Mouse (Mus musculus) forebrain, embryonic 14.5 days (tissue): Measurements from ENCODE around the gene Gga2. TPM values are rescaled to one million over a fixed set of nuclear protein-coding genes. Genes with fewer than 3 reads are reported as not detected.

ENCODE experiments used
- ATAC-seq: fragments of 200-750 bp; cut with Nextera tagmentation; 2 replicates; pipeline ENCODE4 v1.8.0; 2017; ENCODE audit warnings: mild to moderate bottlenecking, moderate library complexity
- DNase-seq: peaks from one replicate; pipeline ENCODE4 v3.0.0-alpha.2; 2015; ENCODE audit warnings: low spot score
- H3K27ac ChIP-seq: fragments of 300-500 bp; sonication (generic); 2 replicates; pipeline ENCODE4 v1.5.1; 2014; ENCODE audit warnings: low read depth, mild to moderate bottlenecking, control low read depth, low read length, moderate library complexity
- H3K27me3 ChIP-seq: fragments of 300-500 bp; sonication (generic); replicated peaks from 2 replicates; pipeline ENCODE4 v1.6.1; 2014; ENCODE audit warnings: low read length, control low read depth, mixed read lengths; ENCODE audit not compliant: control insufficient read depth, insufficient read depth
- H3K36me3 ChIP-seq: fragments of 300-500 bp; sonication (generic); 2 replicates; pipeline ENCODE4 v1.6.1; 2014; ENCODE audit warnings: low read length, control low read depth; ENCODE audit not compliant: control insufficient read depth, insufficient read depth
- H3K4me1 ChIP-seq: fragments of 300-500 bp; sonication (generic); 2 replicates; pipeline ENCODE4 v1.6.1; 2014; ENCODE audit warnings: antibody characterized with exemption, low read length, control low read depth; ENCODE audit not compliant: control insufficient read depth, insufficient read depth
- H3K4me2 ChIP-seq: fragments of 300-500 bp; sonication (generic); 2 replicates; pipeline ENCODE4 v1.6.1; 2014; ENCODE audit warnings: mild to moderate bottlenecking, control low read depth, low read length
- H3K4me3 ChIP-seq: fragments of 300-500 bp; sonication (generic); 2 replicates; pipeline ENCODE4 v1.5.1; 2014; ENCODE audit warnings: low read depth, low read length, control low read depth
- H3K9ac ChIP-seq: fragments of 300-500 bp; sonication (generic); 2 replicates; pipeline ENCODE4 v1.6.1; 2014; ENCODE audit warnings: mild to moderate bottlenecking, low read length, control low read depth, moderate library complexity
- H3K9me3 ChIP-seq: fragments of 300-500 bp; sonication (generic); replicated peaks from 2 replicates; pipeline ENCODE4 v1.6.1; 2016; ENCODE audit warnings: low read length, control low read depth, mixed read lengths; ENCODE audit not compliant: control insufficient read depth
- WGBS: fragments of 180-500 bp; shearing (Covaris S2); extraction: QIAGEN DNeasy Blood & Tissue Kit; methylation state at CpG from one replicate; pipeline ENCODE4 v1.1.7; 2014; 5-methylcytosine and 5-hydroxymethylcytosine counted together
- polyA plus RNA-seq: library from polyadenylated mRNA; unstranded; fragments of >200 nt; fragmentation: Nextera tagmentation; extraction: Ambion mirVana; gene quantifications from 2 replicates; pipeline ENCODE4 v1.2.1, GENCODE M21; 2014

Gga2 gene
- polyA plus RNA-seq, 1 experiment from 2014 or later, result 28.0 TPM

GRCm38 (mm10) chr7:122046813-122047212 is 25.8 kb upstream of the Gga2 start:
- 96% methylated on average over 2 of the region's 2 CpGs for WGBS

DNA sequence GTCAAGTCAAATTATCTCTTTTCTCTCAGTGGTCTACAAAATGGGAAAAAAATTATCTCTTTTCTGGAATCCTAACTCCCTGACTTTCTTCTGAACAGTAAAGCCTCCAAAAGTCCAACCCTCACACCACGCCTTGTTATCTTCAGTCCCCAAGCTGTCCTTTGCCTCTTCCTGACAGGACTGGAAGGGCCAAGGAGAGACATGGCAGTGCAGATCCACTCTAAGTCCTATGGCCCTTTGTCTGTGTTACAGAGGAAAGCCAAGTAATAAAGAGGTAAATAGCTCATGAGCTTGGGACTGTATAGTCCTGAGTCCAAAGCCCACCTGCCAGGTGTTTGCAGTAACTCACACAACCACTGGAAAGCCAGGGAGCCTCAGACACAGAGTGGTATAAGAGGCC is 24.7 kb upstream of the Gga2 start:
- ATAC-seq (no peak), DNase-seq (no peak)
- no peaks in the 10 kb centered on the region for H3K4me1 ChIP-seq
- no peak overlapping the region for H3K9ac ChIP-seq
- WGBS, result 100% methylated on average over 1 of the region's 1 CpGs
- peaks cover 30% of the 10 kb centered on the region for H3K36me3 ChIP-seq
- H3K9me3 ChIP-seq, result no peaks in the 10 kb centered on the region
- no peak overlapping the region for H3K4me3 ChIP-seq
- no peaks in the 10 kb centered on the region for H3K27me3 ChIP-seq
- H3K27ac ChIP-seq, result no peak overlapping the region
- no peak overlapping the region for H3K4me2 ChIP-seq

More at GRCm38 (mm10) chr7:122046813-122047212, 25.8 kb upstream of the Gga2 start:
- Histone ChIP-seq H3K4me1 (no peaks in the 10 kb centered on the region), H3K4me2 (no peak overlapping the region), H3K9me3 (no peaks in the 10 kb centered on the region), H3K36me3 (peaks cover 36% of the 10 kb centered on the region), H3K27me3 (no peaks in the 10 kb centered on the region), H3K27ac (no peak overlapping the region), H3K4me3 (no peak overlapping the region), H3K9ac (no peak overlapping the region)
- ATAC-seq (no peak), DNase-seq (no peak)

GRCm38 (mm10) chr7:122045181-122045634 is 24.2 kb upstream of the Gga2 start:
- Histone ChIP-seq H3K9me3 (no peaks in the 10 kb centered on the region), H3K4me1 (no peaks in the 10 kb centered on the region), H3K27me3 (no peaks in the 10 kb centered on the region), H3K9ac (no peak overlapping the region), H3K4me2 (no peak overlapping the region), H3K27ac (no peak overlapping the region), H3K4me3 (no peak overlapping the region), H3K36me3 (peaks cover 30% of the 10 kb centered on the region)
- 98% methylated on average over 4 of the region's 4 CpGs for WGBS
- no peak for DNase-seq
- no peak for ATAC-seq

GRCm38 (mm10) chr7:122044106-122044505 is 23.1 kb upstream of the Gga2 start:
- H3K9me3 ChIP-seq, result no peaks in the 10 kb centered on the region
- H3K4me2 ChIP-seq, result no peak overlapping the region
- no peak overlapping the region for H3K4me3 ChIP-seq
- no peak overlapping the region for H3K27ac ChIP-seq
- peaks cover 40% of the 10 kb centered on the region for H3K36me3 ChIP-seq
- 86% methylated on average over 8 of the region's 8 CpGs for WGBS
- no peaks in the 10 kb centered on the region for H3K4me1 ChIP-seq
- H3K27me3 ChIP-seq, result no peaks in the 10 kb centered on the region
- no peak for ATAC-seq
- H3K9ac ChIP-seq, result no peak overlapping the region
- no peak for DNase-seq

DNA sequence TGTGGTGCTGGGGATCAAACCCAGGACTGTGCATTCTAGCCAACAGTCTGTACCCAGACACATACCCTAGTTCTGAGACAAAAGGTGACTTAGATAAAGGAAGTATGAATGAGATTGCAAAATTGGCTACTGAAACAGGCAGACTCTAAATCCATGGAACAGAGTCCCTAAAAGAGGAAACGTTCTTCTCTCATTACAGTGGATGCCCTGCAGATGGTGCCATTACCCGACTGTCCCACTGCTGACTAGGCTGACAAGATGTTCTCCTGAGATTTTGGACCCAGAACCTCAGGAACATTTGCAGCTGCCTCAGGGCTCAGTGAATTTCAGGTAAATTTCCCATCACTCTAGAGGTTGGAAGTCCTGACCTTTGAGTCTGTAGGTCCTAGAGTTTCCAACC is 13.3 kb upstream of the Gga2 start:
- DNase-seq (no peak), ATAC-seq (no peak)
- Histone ChIP-seq H3K27ac (no peak overlapping the region), H3K36me3 (peaks cover 17% of the 10 kb centered on the region; the same call in 1 of the 2 replicates), H3K9me3 (no peaks in the 10 kb centered on the region), H3K4me3 (no peak overlapping the region), H3K4me1 (no peaks in the 10 kb centered on the region), H3K9ac (no peak overlapping the region), H3K4me2 (no peak overlapping the region), H3K27me3 (no peaks in the 10 kb centered on the region)
- 49% methylated on average over 2 of the region's 2 CpGs for WGBS

- H3K27ac ChIP-seq, result no peak overlapping the region
- 85% methylated on average over 3 of the region's 3 CpGs for WGBS
- H3K9ac ChIP-seq, result no peak overlapping the region
- H3K4me1 ChIP-seq, result no peaks in the 10 kb centered on the region
- no peak for ATAC-seq
- no peak overlapping the region for H3K4me2 ChIP-seq
- H3K27me3 ChIP-seq, result no peaks in the 10 kb centered on the region
- H3K9me3 ChIP-seq, result no peaks in the 10 kb centered on the region
- no peak overlapping the region for H3K4me3 ChIP-seq
- DNase-seq, result no peak
- 0 out of 2 replicates have a peak, but pooled peaks cover 8% of the 10 kb centered on the region for H3K36me3 ChIP-seq
Observed at GRCm38 (mm10) chr7:122033371-122033770, 12.3 kb upstream of the Gga2 start.

GRCm38 (mm10) chr7:122022131-122022530 is 1.1 kb upstream of the Gga2 start:
- WGBS, result 96% methylated on average over 2 of the region's 2 CpGs

DNA sequence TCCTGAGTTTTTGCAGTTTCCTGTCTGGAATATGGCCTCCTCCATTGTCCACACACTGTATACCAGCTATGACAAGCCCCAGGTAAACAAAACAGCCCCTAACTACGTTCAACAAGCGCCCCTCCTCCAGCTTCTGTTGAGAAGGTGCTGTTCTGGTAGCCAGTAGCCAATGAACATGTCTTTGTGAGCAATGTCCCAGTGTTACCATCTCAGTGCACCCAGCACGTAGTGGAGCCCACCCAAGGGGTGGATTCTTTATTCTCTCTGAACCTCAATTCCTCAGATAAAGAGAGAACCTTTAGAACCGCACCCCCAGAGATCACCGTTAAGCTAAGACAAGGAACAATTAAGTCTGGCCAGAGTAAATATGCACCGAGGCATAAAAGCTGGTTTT is 752 bp downstream of the Gga2 start:
- ATAC-seq, result peak; percentile 57
- H3K4me3 ChIP-seq, result peak overlapping the region; percentile 81
- 4% methylated on average over 6 of the region's 6 CpGs for WGBS

More at GRCm38 (mm10) chr7:122022131-122022530, 1.1 kb upstream of the Gga2 start:
- Histone ChIP-seq H3K4me1 (peaks cover 18% of the 10 kb centered on the region), H3K36me3 (no peaks in the 10 kb centered on the region), H3K9me3 (no peaks in the 10 kb centered on the region), H3K27me3 (no peaks in the 10 kb centered on the region), H3K9ac (no peak overlapping the region), H3K27ac (no peak overlapping the region), H3K4me3 (no peak overlapping the region), H3K4me2 (no peak overlapping the region)
- DNase-seq, result no peak
- ATAC-seq, result no peak

GRCm38 (mm10) chr7:122018978-122019377 is 2.0 kb downstream of the Gga2 start:
- H3K36me3 ChIP-seq, result no peaks in the 10 kb centered on the region
- ATAC-seq (no peak), DNase-seq (no peak)
- WGBS, result 85% methylated on average over 7 of the region's 7 CpGs
- H3K27ac ChIP-seq, result no peak overlapping the region
- peaks cover 18% of the 10 kb centered on the region for H3K4me1 ChIP-seq
- no peaks in the 10 kb centered on the region for H3K9me3 ChIP-seq
- H3K27me3 ChIP-seq, result no peaks in the 10 kb centered on the region
- H3K4me3 ChIP-seq, result peak overlapping the region; percentile 81
- peak overlapping the region; percentile 56 for H3K4me2 ChIP-seq
- H3K9ac ChIP-seq, result no peak overlapping the region

More for the DNA sequence above, 752 bp downstream of the Gga2 start:
- Histone ChIP-seq H3K27ac (peak overlapping the region; percentile 82), H3K36me3 (no peaks in the 10 kb centered on the region), H3K9ac (peak overlapping the region; percentile 83), H3K9me3 (no peaks in the 10 kb centered on the region), H3K4me2 (peak overlapping the region; percentile 56), H3K27me3 (no peaks in the 10 kb centered on the region), H3K4me1 (peaks cover 18% of the 10 kb centered on the region)
- DNase-seq, result peak; percentile 55
